16 mouse cellular contexts compared by ENCODE assay signal in genomic region chr17:86279751-86280150, GRCm38 (mm10).
DNase-seq lines count a peak whose midpoint lies in the region; ATAC-seq lines count a peak whose summit lies in the region.
"Had no signal": no experiment of that assay in that cellular context is flagged by ENCODE, and none has a peak within 500 bp of the region (broad histone marks: within the 10 kb centered on the region; RNA-seq: fewer than 3 reads in every experiment).

No protein-coding gene starts in this region.

- H3K27me3 ChIP-seq in heart, embryonic 16.5 days (ENCODE audit: control insufficient read depth, insufficient read depth, low read length): no peaks in the 10 kb centered on the region
- H3K27me3 ChIP-seq in embryonic facial prominence, embryonic 13.5 days: no peaks in the 10 kb centered on the region
- H3K27me3 ChIP-seq: forebrain, embryonic 13.5 days; heart, embryonic 13.5 days had no signal

- peak; percentile 13 for DNase-seq in adrenal gland, adult 2 months
- DNase-seq in adrenal gland, postnatal 14 days: no peak
- no peak for DNase-seq in heart, postnatal 25 days (ENCODE audit: low spot score)
- DNase-seq in cerebellum, adult 8-10 months: peak; percentile 67
- no peak for DNase-seq in urinary bladder, adult 2 months (ENCODE audit: low spot score)
- no peak for DNase-seq in left cerebral cortex, adult 11 months (ENCODE audit: low spot score)
- DNase-seq: adrenal gland, postnatal 25 days; kidney, postnatal 36 days had no signal

- ATAC-seq in heart, embryonic 16.5 days (replicated peaks; ENCODE audit: extremely low read depth, insufficient read depth, low FRiP score): no peak
- no peak for ATAC-seq in embryonic facial prominence, embryonic 13.5 days (ENCODE audit: insufficient number of reproducible peaks, insufficient read depth, low FRiP score, low TSS enrichment, low read depth)
- ATAC-seq: forebrain, embryonic 13.5 days; inflammation-experienced regulatory T-cells, adult 6 months had no signal

- no peak overlapping the region for H3K9ac ChIP-seq in heart, embryonic 16.5 days (ENCODE audit: low read length)
- H3K9ac ChIP-seq in embryonic facial prominence, embryonic 13.5 days: no peak overlapping the region
- H3K9ac ChIP-seq: forebrain, embryonic 13.5 days; heart, embryonic 13.5 days had no signal

- H3K9me3 ChIP-seq in heart, embryonic 16.5 days (replicated peaks; ENCODE audit: control insufficient read depth, low read length): no peaks in the 10 kb centered on the region
- no peaks in the 10 kb centered on the region for H3K9me3 ChIP-seq in embryonic facial prominence, embryonic 13.5 days
- H3K9me3 ChIP-seq: forebrain, embryonic 13.5 days; heart, embryonic 13.5 days had no signal

- no peaks in the 10 kb centered on the region for H3K36me3 ChIP-seq in heart, embryonic 16.5 days (ENCODE audit: control insufficient read depth, insufficient read depth)
- H3K36me3 ChIP-seq in embryonic facial prominence, embryonic 13.5 days: no peaks in the 10 kb centered on the region
- H3K36me3 ChIP-seq: heart, embryonic 13.5 days had no signal

- 63% methylated on average over 10 of the region's 10 CpGs for WGBS in heart, embryonic 16.5 days
- 31% methylated on average over 10 of the region's 10 CpGs for WGBS in embryonic facial prominence, embryonic 13.5 days

- no peak overlapping the region for H3K4me2 ChIP-seq in heart, embryonic 16.5 days (ENCODE audit: low read depth, low read length)
- H3K4me2 ChIP-seq in embryonic facial prominence, embryonic 13.5 days: no peak overlapping the region
- H3K4me2 ChIP-seq: forebrain, embryonic 13.5 days; heart, embryonic 13.5 days; liver, embryonic 11.5 days had no signal

- no peak overlapping the region for H3K4me3 ChIP-seq in heart, embryonic 16.5 days (ENCODE audit: low read length)
- H3K4me3 ChIP-seq in embryonic facial prominence, embryonic 13.5 days: no peak overlapping the region
- H3K4me3 ChIP-seq: forebrain, embryonic 13.5 days; heart, embryonic 13.5 days; left cerebral cortex, adult 2 months had no signal

- H3K27ac ChIP-seq in heart, embryonic 16.5 days (ENCODE audit: low read length): 0 out of 2 replicates have a peak overlapping the region, but pooled peaks have one; percentile 5
- H3K27ac ChIP-seq in embryonic facial prominence, embryonic 13.5 days: peak overlapping the region; percentile 33; the same call in 1 of the 2 replicates
- H3K27ac ChIP-seq: forebrain, embryonic 13.5 days; heart, embryonic 13.5 days; left cerebral cortex, adult 2 months; macrophage had no signal

- H3K4me1 ChIP-seq in heart, embryonic 16.5 days (ENCODE audit: control insufficient read depth, insufficient read depth, low read length): peaks cover 22% of the 10 kb centered on the region
- H3K4me1 ChIP-seq in embryonic facial prominence, embryonic 13.5 days: peaks cover 57% of the 10 kb centered on the region

- intact Hi-C loops in heart, postnatal 25 days (cut with DNase I): no loop called here

Comparison
In these comparisons a context has a peak if more than half of its experiments do, and no peak if none do; other contexts are left out.
1. DNase-seq: peak in adrenal gland, adult 2 months (single experiment) and cerebellum, adult 8-10 months (single experiment); none in adrenal gland, postnatal 14 days (single experiment), heart, postnatal 25 days (single experiment), urinary bladder, adult 2 months (single experiment) and left cerebral cortex, adult 11 months (single experiment).